Mouse (Mus musculus) heart, postnatal 0 days (tissue): ENCODE results near the gene Myo5a.

ENCODE experiments used
- CTCF ChIP-seq: IDR thresholded peaks from 2 replicates; pipeline ENCODE4 v1.5.1; 2016; ENCODE audit warnings: antibody characterized with exemption, control low read depth, low read depth
- EP300 ChIP-seq: IDR thresholded peaks from 2 replicates; pipeline ENCODE4 v1.6.1; 2016; ENCODE audit warnings: antibody characterized with exemption, low read depth

- TF ChIP-seq CTCF (no peak), EP300 (no peak)
These were observed 38.4 kb upstream of the Myo5a start for GRCm38 (mm10) chr9:75032408-75032807.
